Mouse (Mus musculus) forebrain, embryonic 11.5 days (tissue): ENCODE results near the gene Slc16a5. TPM values are rescaled to one million over a fixed set of nuclear protein-coding genes. Genes with fewer than 3 reads are reported as not detected.

Source experiments
- ATAC-seq: fragments of 200-750 bp; cut with Nextera tagmentation; replicated peaks from 2 replicates; pipeline ENCODE4 v1.8.0; 2017; ENCODE audit warnings: moderate TSS enrichment; ENCODE audit not compliant: low FRiP score
- DNase-seq: peaks from one replicate; pipeline ENCODE4 v3.0.0-alpha.2; 2017; ENCODE audit warnings: low spot score
- H3K27ac ChIP-seq: fragments of 300-500 bp; sonication (generic); 2 replicates; pipeline ENCODE4 v1.5.1; 2014; ENCODE audit warnings: low read depth, low read length
- H3K27me3 ChIP-seq: fragments of 300-500 bp; sonication (generic); 2 replicates; pipeline ENCODE4 v1.6.1; 2014; ENCODE audit warnings: mild to moderate bottlenecking, low read length, mixed read lengths; ENCODE audit not compliant: control insufficient read depth, insufficient read depth
- H3K36me3 ChIP-seq: fragments of 300-500 bp; sonication (generic); 2 replicates; pipeline ENCODE4 v1.6.1; 2014; ENCODE audit warnings: mild to moderate bottlenecking, low read length, moderate library complexity, mixed read lengths; ENCODE audit not compliant: control insufficient read depth, insufficient read depth
- H3K4me1 ChIP-seq: fragments of 300-500 bp; sonication (generic); replicated peaks from 2 replicates; pipeline ENCODE4 v1.6.1; 2014; ENCODE audit warnings: low read length, mixed read lengths; ENCODE audit not compliant: control insufficient read depth, insufficient read depth
- H3K4me2 ChIP-seq: fragments of 300-500 bp; sonication (generic); 2 replicates; pipeline ENCODE4 v1.6.1; 2014; ENCODE audit warnings: low read depth, mild to moderate bottlenecking, low read length, moderate library complexity, mixed read lengths; ENCODE audit not compliant: severe bottlenecking
- H3K4me3 ChIP-seq: fragments of 300-500 bp; sonication (generic); 2 replicates; pipeline ENCODE4 v1.5.1; 2014; ENCODE audit warnings: low read depth, low read length
- H3K9ac ChIP-seq: fragments of 300-500 bp; sonication (generic); 2 replicates; pipeline ENCODE4 v1.6.1; 2014; ENCODE audit warnings: low read length
- H3K9me3 ChIP-seq: fragments of 300-500 bp; sonication (generic); 2 replicates; pipeline ENCODE4 v1.6.1; 2016; ENCODE audit warnings: low read length, mixed read lengths; ENCODE audit not compliant: control insufficient read depth
- WGBS: fragments of 180-500 bp; shearing (Covaris S2); extraction: QIAGEN DNeasy Blood & Tissue Kit; methylation state at CpG from one replicate; pipeline ENCODE4 v1.1.7; 2014; 5-methylcytosine and 5-hydroxymethylcytosine counted together
- polyA plus RNA-seq: library from polyadenylated mRNA; unstranded; fragments of >200 nt; fragmentation: Nextera tagmentation; extraction: Ambion mirVana; gene quantifications from 2 replicates; pipeline ENCODE4 v1.2.1, GENCODE M21; 2014

Slc16a5 gene
- polyA plus RNA-seq, 1 experiment from 2014 or later = 0.16 TPM

- H3K4me3 ChIP-seq = no peak within 1 kb of the TSS
- 94% methylated on average over 9 of the region's 9 CpGs for WGBS
- ATAC-seq = no peak
- H3K27me3 ChIP-seq = no peaks in the 10 kb centered on the region; the same call in 1 of the 2 replicates
- no peak within 1 kb of the TSS for H3K4me2 ChIP-seq
- no peak within 1 kb of the TSS for H3K27ac ChIP-seq
- H3K9me3 ChIP-seq = peaks cover 3% of the 10 kb centered on the region; the same call in 1 of the 2 replicates
- no peak within 1 kb of the TSS for H3K9ac ChIP-seq
- H3K36me3 ChIP-seq = no peaks in the 10 kb centered on the region
- H3K4me1 ChIP-seq = peaks cover 11% of the 10 kb centered on the region
- no peak for DNase-seq
Measured at GRCm38 (mm10) chr11:115439906-115440595, 22.2 kb upstream of the Slc16a5 start, which contains the start of gene Trim80. Gene Trim80 (plus strand): TSS chr11:115440545.

DNA sequence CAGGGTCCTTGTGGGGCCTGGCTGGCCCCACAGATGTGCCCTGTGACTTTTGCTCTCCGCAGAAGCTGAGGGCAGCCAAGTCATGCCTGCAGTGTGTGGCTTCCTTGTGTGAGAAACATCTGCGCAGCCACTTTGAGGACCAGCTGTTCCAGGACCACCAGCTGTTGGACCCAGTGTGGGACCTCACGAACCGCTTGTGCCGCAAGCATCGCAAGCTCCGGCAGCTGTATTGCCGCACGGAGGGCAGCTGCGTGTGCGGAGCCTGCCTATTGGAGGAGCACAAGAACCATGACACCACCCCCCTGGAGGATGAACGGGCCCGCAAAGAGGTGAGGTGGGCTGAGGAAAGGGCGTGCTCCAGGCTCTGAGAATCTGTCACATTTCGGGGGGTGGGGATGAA, 20.9 kb upstream of the Slc16a5 start:
- no peak overlapping the region for H3K4me2 ChIP-seq
- DNase-seq = no peak
- H3K27me3 ChIP-seq = no peaks in the 10 kb centered on the region
- H3K27ac ChIP-seq = no peak overlapping the region
- H3K9ac ChIP-seq = no peak overlapping the region
- no peaks in the 10 kb centered on the region; the same call in 1 of the 2 replicates for H3K4me1 ChIP-seq
- no peak for ATAC-seq
- no peak overlapping the region for H3K4me3 ChIP-seq
- peaks cover 3% of the 10 kb centered on the region; the same call in 1 of the 2 replicates for H3K9me3 ChIP-seq
- 53% methylated on average over 15 of the region's 15 CpGs for WGBS
- no peaks in the 10 kb centered on the region for H3K36me3 ChIP-seq

DNA sequence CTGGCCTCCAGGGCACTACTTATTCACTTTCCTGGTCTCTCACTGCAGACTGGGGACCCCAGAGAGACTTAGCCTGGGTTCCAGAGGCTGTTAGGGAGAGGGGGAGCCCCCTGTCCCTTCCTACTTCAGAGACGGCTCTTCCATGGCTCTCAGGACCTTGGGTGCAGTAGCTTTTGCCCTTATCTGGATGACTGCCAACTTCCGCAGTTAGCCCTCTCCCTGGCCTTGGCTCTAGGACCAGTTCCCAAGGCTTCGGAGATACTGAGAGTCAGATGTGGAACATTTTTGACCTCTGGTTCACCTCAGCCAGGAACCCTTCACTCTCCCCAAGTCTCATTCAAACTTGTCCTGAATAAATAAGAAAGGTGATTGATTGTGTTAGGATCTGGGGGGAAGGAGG, 15.4 kb upstream of the Slc16a5 start:
- Histone ChIP-seq H3K4me2 (no peak overlapping the region), H3K4me1 (no peaks in the 10 kb centered on the region), H3K36me3 (no peaks in the 10 kb centered on the region), H3K4me3 (no peak overlapping the region), H3K27me3 (no peaks in the 10 kb centered on the region), H3K9me3 (no peaks in the 10 kb centered on the region), H3K27ac (no peak overlapping the region), H3K9ac (no peak overlapping the region)
- DNase-seq (no peak), ATAC-seq (no peak)
- 89% methylated on average over 3 of the region's 3 CpGs for WGBS

DNA sequence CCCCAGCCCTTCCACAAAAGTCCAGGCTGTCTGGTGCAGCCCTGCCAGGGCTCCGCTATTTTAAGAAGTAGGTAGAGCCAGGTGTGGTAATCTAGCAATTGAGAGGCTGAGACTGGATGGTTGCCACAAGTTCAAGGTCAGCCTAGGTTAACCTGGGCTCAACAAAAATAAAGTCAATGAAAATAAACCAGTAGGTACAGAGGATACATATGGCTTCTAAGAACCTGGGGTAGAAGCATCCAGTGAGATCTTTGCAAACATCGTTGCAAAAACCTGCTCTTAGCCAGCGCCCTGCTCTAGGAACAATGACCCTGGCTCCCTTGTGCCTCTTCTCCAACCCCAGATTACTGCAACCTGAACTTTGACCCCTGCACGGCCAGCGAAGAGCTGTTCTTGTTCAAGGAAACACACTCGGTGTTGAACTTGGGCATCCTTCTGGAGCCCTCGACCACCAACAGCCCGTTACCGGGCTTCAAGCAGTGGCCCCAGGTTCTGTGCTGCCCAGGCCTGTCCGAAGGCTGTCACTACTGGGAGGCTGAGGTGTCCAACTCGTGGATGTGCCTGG, 14.9 kb upstream of the Slc16a5 start:
- Histone ChIP-seq H3K4me2 (no peak overlapping the region), H3K4me3 (no peak overlapping the region), H3K9me3 (no peaks in the 10 kb centered on the region), H3K4me1 (no peaks in the 10 kb centered on the region), H3K9ac (no peak overlapping the region), H3K27ac (no peak overlapping the region), H3K27me3 (no peaks in the 10 kb centered on the region), H3K36me3 (no peaks in the 10 kb centered on the region)
- DNase-seq (no peak), ATAC-seq (no peak)
- WGBS = 88% methylated on average over 11 of the region's 11 CpGs

- no peak overlapping the region for H3K27ac ChIP-seq
- 84% methylated on average over 16 of the region's 16 CpGs for WGBS
- no peak for ATAC-seq
Measured at GRCm38 (mm10) chr11:115448075-115448474, 14.2 kb upstream of the Slc16a5 start.

GRCm38 (mm10) chr11:115448998-115449397, 13.3 kb upstream of the Slc16a5 start:
- DNase-seq (no peak), ATAC-seq (no peak)
- no peaks in the 10 kb centered on the region for H3K4me1 ChIP-seq
- H3K9me3 ChIP-seq = no peaks in the 10 kb centered on the region
- H3K4me2 ChIP-seq = no peak overlapping the region
- no peak overlapping the region for H3K4me3 ChIP-seq
- no peaks in the 10 kb centered on the region for H3K36me3 ChIP-seq
- no peak overlapping the region for H3K9ac ChIP-seq
- WGBS = 63% methylated on average over 7 of the region's 7 CpGs
- H3K27ac ChIP-seq = no peak overlapping the region
- no peaks in the 10 kb centered on the region for H3K27me3 ChIP-seq

More at GRCm38 (mm10) chr11:115448075-115448474, 14.2 kb upstream of the Slc16a5 start:
- no peak overlapping the region for H3K4me2 ChIP-seq
- H3K4me3 ChIP-seq = no peak overlapping the region
- H3K9me3 ChIP-seq = no peaks in the 10 kb centered on the region
- no peaks in the 10 kb centered on the region for H3K36me3 ChIP-seq
- H3K4me1 ChIP-seq = no peaks in the 10 kb centered on the region
- H3K27me3 ChIP-seq = no peaks in the 10 kb centered on the region
- no peak for DNase-seq
- no peak overlapping the region for H3K9ac ChIP-seq

DNA sequence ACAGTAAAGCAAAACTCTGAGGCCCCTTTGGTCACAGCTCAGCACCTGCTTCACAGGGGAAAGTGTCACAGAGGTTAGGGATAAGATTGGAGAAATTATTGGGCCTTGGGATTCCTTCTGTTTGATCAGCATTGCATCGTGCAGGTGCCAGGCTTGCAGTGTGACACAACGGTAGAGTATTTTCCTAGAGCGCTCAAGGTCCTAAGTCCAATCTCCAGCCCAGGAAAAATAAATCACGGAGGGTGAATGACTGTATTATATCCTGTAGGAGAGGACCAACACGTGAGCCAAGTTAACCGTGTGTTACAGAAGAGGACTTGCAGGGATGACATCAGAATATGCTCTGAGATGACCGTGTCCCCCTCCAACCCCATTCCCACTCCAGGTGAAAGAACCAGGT, 12.1 kb upstream of the Slc16a5 start:
- no peaks in the 10 kb centered on the region for H3K36me3 ChIP-seq
- H3K4me3 ChIP-seq = no peak overlapping the region
- no peak overlapping the region for H3K27ac ChIP-seq
- H3K9ac ChIP-seq = no peak overlapping the region
- no peaks in the 10 kb centered on the region for H3K27me3 ChIP-seq
- no peaks in the 10 kb centered on the region for H3K9me3 ChIP-seq
- WGBS = 90% methylated on average over 7 of the region's 7 CpGs
- no peak for DNase-seq
- no peak overlapping the region for H3K4me2 ChIP-seq
- ATAC-seq = no peak
- no peaks in the 10 kb centered on the region for H3K4me1 ChIP-seq

- 91% methylated on average over 8 of the region's 8 CpGs for WGBS
- H3K27ac ChIP-seq = no peak overlapping the region
- H3K36me3 ChIP-seq = no peaks in the 10 kb centered on the region
- no peaks in the 10 kb centered on the region for H3K4me1 ChIP-seq
- H3K27me3 ChIP-seq = no peaks in the 10 kb centered on the region
- no peaks in the 10 kb centered on the region for H3K9me3 ChIP-seq
- no peak overlapping the region for H3K9ac ChIP-seq
- DNase-seq (no peak), ATAC-seq (no peak)
- H3K4me2 ChIP-seq = no peak overlapping the region
- H3K4me3 ChIP-seq = no peak overlapping the region
Measured at GRCm38 (mm10) chr11:115451781-115452241, 10.5 kb upstream of the Slc16a5 start.
